Mouse (Mus musculus): ENCODE measurements around the gene Myo1g. TPM values are rescaled to one million over a fixed set of nuclear protein-coding genes. Genes with fewer than 3 reads are reported as not detected.

Myo1g gene
- polyA plus RNA-seq, 1 experiment from 2014 or later, result 1.0 TPM

- ATAC-seq (replicated peaks; ENCODE audit: low FRiP score), result no peak
Observed at GRCm38 (mm10) chr11:6549770-6550169, 29.0 kb upstream of the Myo1g start.

GRCm38 (mm10) chr11:6547696-6548325 lies 27.0 kb upstream of the Myo1g start:
- 23% methylated on average over 6 of the region's 6 CpGs for WGBS
- ATAC-seq (replicated peaks; ENCODE audit: low FRiP score), result no peak
- no peaks in the 10 kb centered on the region for H3K9me3 ChIP-seq (replicated peaks)

More at GRCm38 (mm10) chr11:6549770-6550169, 29.0 kb upstream of the Myo1g start:
- Histone ChIP-seq H3K4me2 (no peak overlapping the region), H3K4me1 (peaks cover 27% of the 10 kb centered on the region), H3K27ac (no peak overlapping the region), H3K27me3 (no peaks in the 10 kb centered on the region), H3K36me3 (peaks cover 17% of the 10 kb centered on the region), H3K9ac (no peak overlapping the region), H3K4me3 (replicated peaks) (no peak overlapping the region), H3K9me3 (replicated peaks) (no peaks in the 10 kb centered on the region)
- 100% methylated on average over 2 of the region's 2 CpGs for WGBS

DNA sequence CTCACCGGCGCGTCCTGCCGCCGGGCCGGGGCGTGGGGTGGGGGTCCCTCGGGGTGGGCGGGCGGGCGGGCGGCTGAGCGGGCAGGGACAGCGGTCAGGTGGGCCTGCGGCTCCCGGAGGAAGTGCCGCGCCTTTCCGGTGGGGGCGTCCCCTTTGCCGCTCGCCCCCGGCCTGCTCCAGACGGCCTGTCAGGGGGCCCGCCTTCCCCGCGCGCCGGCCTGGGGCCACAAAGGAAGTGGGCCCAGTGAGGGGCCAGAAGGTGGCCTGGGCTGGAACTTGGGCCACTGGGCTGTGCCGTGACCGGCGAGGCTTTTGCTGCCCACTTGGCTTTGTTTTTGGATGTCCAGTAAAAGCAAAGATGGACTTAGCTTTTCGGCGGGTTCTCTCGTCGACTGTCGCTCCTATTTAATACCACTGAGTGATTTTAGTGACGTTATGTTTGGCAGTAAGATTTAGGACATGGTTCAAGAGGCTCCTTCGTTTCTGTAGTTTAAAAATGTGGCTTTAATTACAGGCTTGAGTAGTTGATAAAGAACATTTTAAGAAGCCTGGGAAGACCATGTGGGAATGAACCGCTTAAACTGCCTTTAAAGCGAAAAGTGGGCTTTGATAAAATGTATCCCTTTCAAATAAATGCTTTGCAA lies 26.4 kb upstream of the Myo1g start:
- Histone ChIP-seq H3K4me1 (peaks cover 23% of the 10 kb centered on the region), H3K4me2 (peak overlapping the region; percentile 71), H3K27ac (peak overlapping the region; percentile 99), H3K27me3 (no peaks in the 10 kb centered on the region), H3K4me3 (replicated peaks) (peak overlapping the region; percentile 60), H3K9me3 (replicated peaks) (no peaks in the 10 kb centered on the region), H3K36me3 (peaks cover 6% of the 10 kb centered on the region; the same call in 1 of the 2 replicates), H3K9ac (peak overlapping the region; percentile 61)
- ATAC-seq (replicated peaks; ENCODE audit: low FRiP score), result peak; percentile 87
- WGBS, result under 1% methylated on average over 38 of the region's 41 CpGs

More at GRCm38 (mm10) chr11:6547696-6548325, 27.0 kb upstream of the Myo1g start:
- H3K9ac ChIP-seq, result peak overlapping the region; percentile 61
- peaks cover 10% of the 10 kb centered on the region for H3K36me3 ChIP-seq
- H3K4me2 ChIP-seq, result peak overlapping the region; percentile 71
- H3K4me1 ChIP-seq, result peaks cover 23% of the 10 kb centered on the region
- H3K27me3 ChIP-seq, result no peaks in the 10 kb centered on the region
- peak overlapping the region; percentile 99 for H3K27ac ChIP-seq
- peak overlapping the region; percentile 60 for H3K4me3 ChIP-seq (replicated peaks)

DNA sequence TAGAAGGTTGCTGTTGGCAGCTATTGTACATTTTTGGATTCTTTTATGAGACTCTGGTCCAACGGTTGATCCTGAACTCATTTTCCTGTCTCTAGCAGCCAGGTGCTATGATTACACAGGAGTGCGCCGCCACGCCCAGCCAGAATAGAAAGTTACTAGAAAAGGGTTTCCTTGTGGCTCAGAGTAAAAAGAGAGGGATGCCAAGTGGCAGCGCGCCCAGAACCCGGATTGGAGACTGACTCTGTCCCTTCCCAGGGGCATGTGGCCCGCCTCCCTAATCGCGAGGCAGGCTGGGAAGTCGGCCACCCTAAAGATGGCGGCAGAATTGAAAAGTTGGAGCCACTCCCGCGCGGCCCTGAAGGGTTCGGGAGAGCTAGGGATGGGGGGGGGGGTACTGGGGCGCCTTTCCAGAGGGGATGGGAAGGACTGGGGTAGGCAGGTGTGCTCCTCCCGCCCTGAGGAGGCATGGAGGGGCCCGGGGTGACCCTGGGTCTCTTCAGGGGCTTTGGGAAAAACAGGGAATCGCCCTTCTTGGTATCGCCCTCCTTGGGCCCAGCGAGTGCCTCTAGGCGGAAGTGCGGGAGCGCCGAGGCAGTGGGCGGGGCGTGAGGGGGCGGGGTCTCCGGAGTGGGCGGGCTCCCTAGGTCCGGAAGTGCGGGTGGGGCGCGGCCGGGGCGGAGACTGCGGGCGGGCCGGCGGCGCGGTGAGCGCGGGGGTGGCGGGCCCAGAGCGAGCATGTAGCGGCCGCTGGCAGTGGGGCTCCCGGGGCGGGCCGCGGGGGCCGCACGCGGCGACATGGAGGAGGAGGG lies 25.6 kb upstream of the Myo1g start, which contains the start of gene Ccm2:
Gene Ccm2 (plus strand): TSS at position 683 of the 809 bp plus-strand sequence.
- no peaks in the 10 kb centered on the region for H3K27me3 ChIP-seq
- peak within 1 kb of the TSS; percentile 99 for H3K27ac ChIP-seq
- peak within 1 kb of the TSS; percentile 61 for H3K9ac ChIP-seq
- H3K4me3 ChIP-seq (replicated peaks), result peak within 1 kb of the TSS; percentile 60
- ATAC-seq (replicated peaks; ENCODE audit: low FRiP score), result peak; percentile 96
- H3K9me3 ChIP-seq (replicated peaks), result no peaks in the 10 kb centered on the region
- WGBS, result under 1% methylated on average over 45 of the region's 57 CpGs
- H3K4me2 ChIP-seq, result peak within 1 kb of the TSS; percentile 71
- H3K36me3 ChIP-seq, result 0 out of 2 replicates have a peak, but pooled peaks cover 2% of the 10 kb centered on the region
- peaks cover 23% of the 10 kb centered on the region for H3K4me1 ChIP-seq

DNA sequence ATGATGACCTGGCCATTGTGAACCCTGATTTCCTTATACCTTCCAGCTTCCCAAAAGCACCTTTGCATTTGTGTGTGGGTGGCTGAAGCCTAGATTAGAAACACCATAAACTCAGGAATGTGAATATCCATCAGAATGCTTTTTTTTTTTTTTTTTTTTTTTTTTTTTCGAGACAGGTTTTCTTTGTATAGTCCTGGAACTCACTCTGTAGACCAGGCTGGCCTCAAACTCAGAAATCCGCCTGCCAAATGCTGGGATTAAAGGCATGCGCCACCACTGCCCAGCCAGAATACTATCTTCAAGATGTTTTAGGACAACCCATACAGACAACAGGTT lies 25.1 kb upstream of the Myo1g start:
- Histone ChIP-seq H3K9ac (peak overlapping the region; percentile 61), H3K27me3 (no peaks in the 10 kb centered on the region), H3K27ac (peak overlapping the region; percentile 99), H3K4me3 (replicated peaks) (peak overlapping the region; percentile 60), H3K4me1 (peaks cover 23% of the 10 kb centered on the region), H3K4me2 (peak overlapping the region; percentile 71), H3K36me3 (no peaks in the 10 kb centered on the region), H3K9me3 (replicated peaks) (no peaks in the 10 kb centered on the region)
- peak; percentile 15; the same call in 1 of the 2 replicates for ATAC-seq (replicated peaks; ENCODE audit: low FRiP score)
- WGBS, result 23% methylated on average over 3 of the region's 3 CpGs

GRCm38 (mm10) chr11:6545186-6545856 lies 24.6 kb upstream of the Myo1g start:
- Histone ChIP-seq H3K27ac (peak overlapping the region; percentile 99; the same call in 1 of the 2 replicates), H3K9ac (no peak overlapping the region), H3K4me1 (peaks cover 23% of the 10 kb centered on the region), H3K9me3 (replicated peaks) (no peaks in the 10 kb centered on the region), H3K4me3 (replicated peaks) (no peak overlapping the region), H3K4me2 (peak overlapping the region; percentile 71), H3K36me3 (no peaks in the 10 kb centered on the region), H3K27me3 (no peaks in the 10 kb centered on the region)
- WGBS, result 89% methylated on average over 4 of the region's 4 CpGs
- no peak for ATAC-seq (replicated peaks; ENCODE audit: low FRiP score)

GRCm38 (mm10) chr11:6544683-6545082 lies 23.9 kb upstream of the Myo1g start:
- Histone ChIP-seq H3K9me3 (replicated peaks) (no peaks in the 10 kb centered on the region), H3K27me3 (no peaks in the 10 kb centered on the region), H3K4me2 (no peak overlapping the region), H3K36me3 (no peaks in the 10 kb centered on the region), H3K4me3 (replicated peaks) (no peak overlapping the region), H3K9ac (no peak overlapping the region), H3K27ac (no peak overlapping the region), H3K4me1 (peaks cover 21% of the 10 kb centered on the region)
- no peak for ATAC-seq (replicated peaks; ENCODE audit: low FRiP score)
- whole genome bisulfite sequencing, result 86% methylated on average over 3 of the region's 3 CpGs

GRCm38 (mm10) chr11:6530746-6531145 lies 10.0 kb upstream of the Myo1g start:
- 91% methylated on average over 3 of the region's 3 CpGs for WGBS
- H3K9me3 ChIP-seq (replicated peaks), result no peaks in the 10 kb centered on the region

DNA sequence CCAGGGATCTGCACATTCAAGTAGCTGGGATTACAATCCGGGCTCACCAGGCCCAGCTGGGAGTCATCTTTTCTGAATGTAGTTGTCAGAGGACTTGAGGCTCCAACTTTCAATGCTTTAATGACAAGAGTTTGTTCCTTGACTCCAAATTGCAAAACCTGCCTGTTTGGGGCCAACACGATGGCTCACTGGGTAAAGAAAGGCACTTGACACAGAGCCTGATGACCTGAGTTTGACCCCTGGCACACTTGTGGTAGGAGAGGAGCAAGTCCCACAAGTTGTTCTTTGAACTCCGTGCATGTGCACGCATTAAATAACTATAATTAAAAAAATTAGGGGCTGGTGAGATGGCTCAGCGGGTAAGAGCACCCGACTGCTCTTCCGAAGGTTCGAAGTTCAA lies 9.2 kb upstream of the Myo1g start:
- no peak overlapping the region for H3K27ac ChIP-seq
- H3K4me3 ChIP-seq (replicated peaks), result no peak overlapping the region
- 87% methylated on average over 8 of the region's 8 CpGs for WGBS
- ATAC-seq (replicated peaks; ENCODE audit: low FRiP score), result no peak
- no peaks in the 10 kb centered on the region for H3K27me3 ChIP-seq
- H3K9ac ChIP-seq, result no peak overlapping the region
- H3K4me2 ChIP-seq, result no peak overlapping the region
- no peaks in the 10 kb centered on the region for H3K9me3 ChIP-seq (replicated peaks)
- H3K4me1 ChIP-seq, result peaks cover 7% of the 10 kb centered on the region; the same call in 1 of the 2 replicates
- peaks cover 17% of the 10 kb centered on the region for H3K36me3 ChIP-seq

More at GRCm38 (mm10) chr11:6530746-6531145, 10.0 kb upstream of the Myo1g start:
- Histone ChIP-seq H3K27ac (no peak overlapping the region), H3K4me2 (no peak overlapping the region), H3K36me3 (peaks cover 10% of the 10 kb centered on the region), H3K4me1 (peaks cover 7% of the 10 kb centered on the region; the same call in 1 of the 2 replicates), H3K4me3 (replicated peaks) (no peak overlapping the region), H3K27me3 (no peaks in the 10 kb centered on the region), H3K9ac (no peak overlapping the region)
- ATAC-seq (replicated peaks; ENCODE audit: low FRiP score), result no peak

DNA sequence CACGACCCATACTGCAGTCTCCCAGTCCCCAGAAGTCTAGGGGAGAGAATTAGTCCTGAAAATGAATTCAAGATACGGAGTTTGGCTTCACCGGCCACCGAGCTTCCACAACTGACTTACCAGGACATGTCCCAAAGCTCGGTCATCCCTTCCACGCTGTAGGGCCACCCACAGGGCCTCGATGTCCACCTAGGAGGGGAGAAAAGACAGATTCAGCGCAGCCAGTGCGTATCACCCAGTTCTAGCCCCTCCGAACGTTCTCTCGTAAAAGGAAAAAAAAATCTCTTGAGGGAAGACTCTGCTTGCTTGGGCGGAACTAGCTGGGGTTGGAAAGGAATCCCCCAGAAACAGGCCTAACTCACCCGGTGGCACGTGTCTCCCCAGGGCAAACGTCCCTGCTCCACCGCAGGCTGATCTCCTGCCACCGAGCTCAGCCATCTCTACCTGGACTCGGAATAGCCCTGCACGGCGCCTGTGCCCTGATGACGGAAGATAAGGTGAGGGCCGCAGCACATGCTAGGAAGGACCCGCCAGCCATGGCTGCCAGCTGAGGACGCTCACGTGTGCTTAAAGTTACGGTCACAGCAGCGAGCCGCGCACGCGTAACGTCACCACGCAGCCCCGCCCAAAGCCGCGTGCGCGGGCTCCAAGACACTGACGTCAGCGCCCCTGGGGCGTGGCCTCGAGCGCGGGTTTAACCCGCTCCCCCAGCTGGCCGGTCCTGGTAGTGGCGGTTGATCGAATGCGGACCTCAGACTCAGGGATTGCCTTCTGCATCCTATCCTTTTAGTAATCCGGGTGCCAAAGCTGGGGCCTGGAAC lies 7.6 kb upstream of the Myo1g start:
- H3K9me3 ChIP-seq (replicated peaks), result no peaks in the 10 kb centered on the region
- ATAC-seq (replicated peaks; ENCODE audit: low FRiP score), result peak; percentile 96
- under 1% methylated on average over 51 of the region's 51 CpGs for WGBS
- H3K27ac ChIP-seq, result peak overlapping the region; percentile 86
- peaks cover 33% of the 10 kb centered on the region for H3K36me3 ChIP-seq
- peak overlapping the region; percentile 84 for H3K9ac ChIP-seq
- H3K4me2 ChIP-seq, result peak overlapping the region; percentile 75
- H3K4me3 ChIP-seq (replicated peaks), result peak overlapping the region; percentile 67
- no peaks in the 10 kb centered on the region for H3K27me3 ChIP-seq
- H3K4me1 ChIP-seq, result peaks cover 7% of the 10 kb centered on the region; the same call in 1 of the 2 replicates

Measured in kidney, embryonic 15.5 days (tissue).